Mouse (Mus musculus) megakaryocyte progenitor cell, adult 5-6 weeks (primary cell): ENCODE data around the gene Smad1. TPM values are rescaled to one million over a fixed set of nuclear protein-coding genes. Genes with fewer than 3 reads are reported as not detected.
"Not testable (repeated sequence)": the region's sequence is repeated elsewhere in the genome, so short reads cannot be mapped to it uniquely, and the experiment has no call there.

Experiments
- ATAC-seq: replicated peaks from 2 replicates; pipeline ENCODE4 v1.8.0; 2016; ENCODE audit warnings: mild to moderate bottlenecking, moderate TSS enrichment, inconsistent platforms; ENCODE audit not compliant: poor library complexity
- total RNA-seq, 2 experiments: library from RNA; stranded (forward) in 1 of 2; stranded (reverse) in 1 of 2; fragments of 157-497, 149-512 nt in 1 of 2; fragments of 200-1000 nt in 1 of 2; gene quantifications; 2 replicates each; pipeline versions ENCODE4 v1.2.3 to v1.2.4; 2015 to 2017

Smad1 gene
- total RNA-seq (2015), result 12.7 and 15.2 TPM in 2 replicates
- total RNA-seq (2017), result 12.0 and 15.2 TPM in 2 replicates

GRCm38 (mm10) chr8:79398994-79399650, at the start of gene Smad1:
Gene Smad1, minus strand, starts transcription at chr8:79399518.
- ATAC-seq, result peak; percentile 88

GRCm38 (mm10) chr8:79447260-79447853, 48.0 kb upstream of the Smad1 start:
- ATAC-seq, result peak; percentile 74

- peak; percentile 70 for ATAC-seq
Observed at GRCm38 (mm10) chr8:79443460-79444098, 44.3 kb upstream of the Smad1 start.

GRCm38 (mm10) chr8:79433953-79434500, 34.7 kb upstream of the Smad1 start:
- no peak for ATAC-seq

GRCm38 (mm10) chr8:79414907-79415306, 15.6 kb upstream of the Smad1 start:
- ATAC-seq, result peak; percentile 95

GRCm38 (mm10) chr8:79410501-79410900, 11.2 kb upstream of the Smad1 start:
- no peak for ATAC-seq

GRCm38 (mm10) chr8:79407356-79407755, 8.0 kb upstream of the Smad1 start:
- ATAC-seq, result not testable (repeated sequence)

- ATAC-seq, result peak; percentile 26; the same call in 1 of the 2 replicates
Observed at GRCm38 (mm10) chr8:79404895-79405557, 5.7 kb upstream of the Smad1 start.

GRCm38 (mm10) chr8:79400671-79401070, 1.4 kb upstream of the Smad1 start:
- no peak for ATAC-seq

- peak; percentile 56 for ATAC-seq
Observed at GRCm38 (mm10) chr8:79398251-79398981, 902 bp downstream of the Smad1 start.

GRCm38 (mm10) chr8:79397705-79398250, 1.5 kb downstream of the Smad1 start:
- ATAC-seq, result peak; percentile 20

GRCm38 (mm10) chr8:79396911-79397310, 2.4 kb downstream of the Smad1 start:
- ATAC-seq, result no peak

GRCm38 (mm10) chr8:79394009-79394408, 5.3 kb downstream of the Smad1 start:
- no peak for ATAC-seq

GRCm38 (mm10) chr8:79393215-79393614, 6.1 kb downstream of the Smad1 start:
- no peak for ATAC-seq

GRCm38 (mm10) chr8:79392649-79393048, 6.7 kb downstream of the Smad1 start:
- ATAC-seq, result peak; percentile 61

GRCm38 (mm10) chr8:79391454-79391853, 7.9 kb downstream of the Smad1 start:
- no peak for ATAC-seq

- no peak for ATAC-seq
Observed at GRCm38 (mm10) chr8:79389074-79389786, 10.1 kb downstream of the Smad1 start.

GRCm38 (mm10) chr8:79386831-79387230, 12.5 kb downstream of the Smad1 start:
- no peak for ATAC-seq

GRCm38 (mm10) chr8:79386358-79386757, 13.0 kb downstream of the Smad1 start:
- no peak for ATAC-seq
